Comparison of ENCODE assay signal across 8 mouse cellular contexts in genomic region chr11:106658051-106658880, GRCm38 (mm10). TPM values are rescaled to one million over a fixed set of nuclear protein-coding genes. Genes with fewer than 3 reads are reported as not detected.
DNase-seq lines count a peak whose midpoint lies in the region; ATAC-seq and TF ChIP-seq lines count a peak whose summit lies in the region.

No protein-coding gene starts in this region.

- no peak for TF ChIP-seq CTCF in C2C12 (IDR thresholded peaks at IDR 0.05; ENCODE audit: control insufficient read depth, insufficient read depth, insufficient read length)

- H3K27ac ChIP-seq in forebrain, embryonic 13.5 days: peak overlapping the region; percentile 82
- peak overlapping the region; percentile 96 for H3K27ac ChIP-seq in heart, embryonic 16.5 days (ENCODE audit: low read length)
- H3K27ac ChIP-seq in liver, embryonic 12.5 days: peak overlapping the region; percentile 27

- H3K79me3 ChIP-seq in C2C12 (ENCODE audit: low read depth): no peaks in the 10 kb centered on the region

- H3K4me3 ChIP-seq in C2C12 (ENCODE audit: insufficient read depth, poor library complexity, severe bottlenecking): no peak overlapping the region
- H3K4me3 ChIP-seq in forebrain, embryonic 13.5 days: no peak overlapping the region
- no peak overlapping the region for H3K4me3 ChIP-seq in heart, embryonic 16.5 days (ENCODE audit: low read length)
- H3K4me3 ChIP-seq in liver, embryonic 12.5 days: no peak overlapping the region

- H3K27me3 ChIP-seq in C2C12 (ENCODE audit: control insufficient read depth, insufficient read depth, insufficient read length): no peaks in the 10 kb centered on the region
- H3K27me3 ChIP-seq in forebrain, embryonic 13.5 days: no peaks in the 10 kb centered on the region
- no peaks in the 10 kb centered on the region for H3K27me3 ChIP-seq in heart, embryonic 16.5 days (ENCODE audit: control insufficient read depth, insufficient read depth, low read length)
- no peaks in the 10 kb centered on the region for H3K27me3 ChIP-seq in liver, embryonic 12.5 days (replicated peaks)

- peak overlapping the region; percentile 27; the same call in 1 of the 2 replicates for H3K4me2 ChIP-seq in forebrain, embryonic 13.5 days
- H3K4me2 ChIP-seq in heart, embryonic 16.5 days (ENCODE audit: low read depth, low read length): peak overlapping the region; percentile 45; the same call in 1 of the 2 replicates
- no peak overlapping the region for H3K4me2 ChIP-seq in liver, embryonic 12.5 days

- peak; percentile 21 to 45 for DNase-seq in adrenal gland, postnatal 4 days (ENCODE audit: low spot score in 2 of 2)
- DNase-seq in kidney, postnatal 10 days: peak; percentile 89
- peak; percentile 69 for DNase-seq in ovary, adult 18-20 months (ENCODE audit: low spot score)
- peak; percentile 81 to 87 for DNase-seq in urinary bladder, postnatal 36 days (ENCODE audit: low spot score in 2 of 2)

- no peaks in the 10 kb centered on the region for H3K9me3 ChIP-seq in forebrain, embryonic 13.5 days (replicated peaks)
- no peaks in the 10 kb centered on the region for H3K9me3 ChIP-seq in heart, embryonic 16.5 days (replicated peaks; ENCODE audit: control insufficient read depth, low read length)
- no peaks in the 10 kb centered on the region for H3K9me3 ChIP-seq in liver, embryonic 12.5 days (replicated peaks)

- no peaks in the 10 kb centered on the region for H3K79me2 ChIP-seq in C2C12 (ENCODE audit: control insufficient read depth, insufficient read depth)

- peak overlapping the region; percentile 47 for H3K9ac ChIP-seq in forebrain, embryonic 13.5 days
- peak overlapping the region; percentile 61 for H3K9ac ChIP-seq in heart, embryonic 16.5 days (ENCODE audit: low read length)
- no peak overlapping the region; the same call in 1 of the 2 replicates for H3K9ac ChIP-seq in liver, embryonic 12.5 days

- no peaks in the 10 kb centered on the region for H3K36me3 ChIP-seq in C2C12 (ENCODE audit: control insufficient read depth, insufficient read depth)
- H3K36me3 ChIP-seq in forebrain, embryonic 13.5 days (ENCODE audit: poor library complexity, severe bottlenecking): no peaks in the 10 kb centered on the region
- peaks cover 3% of the 10 kb centered on the region; the same call in 1 of the 2 replicates for H3K36me3 ChIP-seq in heart, embryonic 16.5 days (ENCODE audit: control insufficient read depth, insufficient read depth)
- H3K36me3 ChIP-seq in liver, embryonic 12.5 days: no peaks in the 10 kb centered on the region

- H3K4me1 ChIP-seq in forebrain, embryonic 13.5 days: peaks cover 36% of the 10 kb centered on the region
- H3K4me1 ChIP-seq in heart, embryonic 16.5 days (ENCODE audit: control insufficient read depth, insufficient read depth, low read length): peaks cover 36% of the 10 kb centered on the region
- H3K4me1 ChIP-seq in liver, embryonic 12.5 days: peaks cover 30% of the 10 kb centered on the region

- 22% methylated on average over 14 of the region's 14 CpGs for WGBS in forebrain, embryonic 13.5 days
- WGBS in heart, embryonic 16.5 days: 13% methylated on average over 14 of the region's 14 CpGs
- WGBS in liver, embryonic 12.5 days (ENCODE audit: insufficient replicate concordance): 44% methylated on average over 14 of the region's 14 CpGs

- peak overlapping the region; percentile 0 for H3ac ChIP-seq in C2C12 (ENCODE audit: control insufficient read depth, insufficient read length, low read depth)

- peak; percentile 87 for ATAC-seq in forebrain, embryonic 13.5 days
- ATAC-seq in heart, embryonic 16.5 days (replicated peaks; ENCODE audit: extremely low read depth, insufficient read depth, low FRiP score): peak; percentile 60
- ATAC-seq in liver, embryonic 12.5 days: no peak; the same call in 1 of the 2 replicates

TF ChIP-seq in C2C12, 6 proteins besides CTCF, POLR2A, EP300 and RAD21:
- TF ChIP-seq MAX (IDR thresholded peaks at IDR 0.05): no peak
- TF ChIP-seq MYOD1 (IDR thresholded peaks at IDR 0.05; ENCODE audit: control insufficient read depth, insufficient read length, low read depth): peak; percentile 91
- no peak for TF ChIP-seq MYOG (IDR thresholded peaks at IDR 0.05; ENCODE audit: control insufficient read depth, extremely low read depth, insufficient read length)
- TF ChIP-seq USF1 (IDR thresholded peaks at IDR 0.05; ENCODE audit: low read depth): no peak
- TF ChIP-seq FOSL1 (IDR thresholded peaks at IDR 0.05; ENCODE audit: insufficient read depth, low read length, poor library complexity, severe bottlenecking): no peak
- TF ChIP-seq CEBPB (IDR thresholded peaks at IDR 0.05; ENCODE audit: low read depth): no peak

RNA-seq across cellular contexts. Expression of gene Tex2, which starts 45.0 kb away (rescaled TPM):
- 5.9 TPM for polyA plus RNA-seq in C2C12 (2012; fragmentation: generic; extraction: Trizol)
- total RNA-seq in adrenal gland, postnatal 4 days (2021): 10 to 100 TPM; 31.5 to 33.0 TPM
- polyA plus RNA-seq in forebrain, embryonic 13.5 days (2015; fragmentation: Nextera tagmentation; extraction: Ambion mirVana): 9.6 and 10.7 TPM in 2 replicates
- polyA plus RNA-seq in heart, embryonic 16.5 days (2015; fragmentation: Nextera tagmentation; extraction: Ambion mirVana): 14.2 and 15.0 TPM in 2 replicates
- 11.3 and 11.7 TPM in 2 replicates for polyA plus RNA-seq in liver, embryonic 12.5 days (2016; fragmentation: Nextera tagmentation; extraction: Ambion mirVana)

Comparison
In these comparisons a context has a peak if more than half of its experiments do, and no peak if none do; other contexts are left out.
1. DNase-seq: peak in every context shown above with its lines; median percentile 89 in kidney, postnatal 10 days; 84 in urinary bladder, postnatal 36 days; 69 in ovary, adult 18-20 months; 33 in adrenal gland, postnatal 4 days.
2. H3K27ac ChIP-seq: peak in every context shown above with its lines; median percentile 96 in heart, embryonic 16.5 days; 82 in forebrain, embryonic 13.5 days; 27 in liver, embryonic 12.5 days.